7 mouse cellular contexts compared by ENCODE assay signal in genomic region chr2:165233491-165234290, GRCm38 (mm10). TPM values are rescaled to one million over a fixed set of nuclear protein-coding genes. Genes with fewer than 3 reads are reported as not detected.
DNase-seq lines count a peak whose midpoint lies in the region; ATAC-seq lines count a peak whose summit lies in the region.

No protein-coding gene starts in this region.

- WGBS in hindbrain, embryonic 13.5 days = under 1% methylated on average over 82 of the region's 82 CpGs
- 2% methylated on average over 55 of the region's 82 CpGs for WGBS in limb, embryonic 12.5 days
- WGBS in midbrain, embryonic 11.5 days = under 1% methylated on average over 75 of the region's 82 CpGs

- H3K4me3 ChIP-seq in hindbrain, embryonic 13.5 days = peak overlapping the region; percentile 71
- peak overlapping the region; percentile 57 for H3K4me3 ChIP-seq in limb, embryonic 12.5 days (replicated peaks)
- peak overlapping the region; percentile 60 for H3K4me3 ChIP-seq in midbrain, embryonic 11.5 days (ENCODE audit: low read depth, low read length)

- H3K27me3 ChIP-seq in hindbrain, embryonic 13.5 days = peaks cover 84% of the 10 kb centered on the region
- peaks cover 99% of the 10 kb centered on the region for H3K27me3 ChIP-seq in limb, embryonic 12.5 days
- H3K27me3 ChIP-seq in midbrain, embryonic 11.5 days (ENCODE audit: control insufficient read depth, insufficient read depth, low read length) = peaks cover 51% of the 10 kb centered on the region

- H3K9ac ChIP-seq in hindbrain, embryonic 13.5 days = peak overlapping the region; percentile 88
- H3K9ac ChIP-seq in limb, embryonic 12.5 days (replicated peaks) = peak overlapping the region; percentile 59
- peak overlapping the region; percentile 83 for H3K9ac ChIP-seq in midbrain, embryonic 11.5 days (ENCODE audit: low read length)

- ATAC-seq in hindbrain, embryonic 13.5 days (ENCODE audit: low FRiP score) = 0 out of 2 replicates have a peak, but pooled peaks have one; percentile 16
- ATAC-seq in limb, embryonic 12.5 days (ENCODE audit: insufficient number of reproducible peaks, insufficient read depth, low FRiP score, low TSS enrichment, low read depth) = no peak
- peak; percentile 35; the same call in 1 of the 2 replicates for ATAC-seq in midbrain, embryonic 11.5 days (ENCODE audit: low FRiP score)

- peaks cover 55% of the 10 kb centered on the region for H3K4me1 ChIP-seq in hindbrain, embryonic 13.5 days (replicated peaks)
- peaks cover 25% of the 10 kb centered on the region for H3K4me1 ChIP-seq in limb, embryonic 12.5 days (replicated peaks)
- peaks cover 22% of the 10 kb centered on the region for H3K4me1 ChIP-seq in midbrain, embryonic 11.5 days (ENCODE audit: control insufficient read depth, insufficient read depth, low read length)

- no peaks in the 10 kb centered on the region for H3K36me3 ChIP-seq in hindbrain, embryonic 13.5 days
- H3K36me3 ChIP-seq in limb, embryonic 12.5 days = no peaks in the 10 kb centered on the region
- no peaks in the 10 kb centered on the region for H3K36me3 ChIP-seq in midbrain, embryonic 11.5 days (ENCODE audit: control insufficient read depth, insufficient read depth, low read length)

- peak overlapping the region; percentile 90 for H3K27ac ChIP-seq in hindbrain, embryonic 13.5 days
- no peak overlapping the region for H3K27ac ChIP-seq in limb, embryonic 12.5 days
- H3K27ac ChIP-seq in midbrain, embryonic 11.5 days (ENCODE audit: low read depth, low read length) = no peak overlapping the region

- no peaks in the 10 kb centered on the region for H3K9me3 ChIP-seq in hindbrain, embryonic 13.5 days
- H3K9me3 ChIP-seq in limb, embryonic 12.5 days = no peaks in the 10 kb centered on the region
- no peaks in the 10 kb centered on the region for H3K9me3 ChIP-seq in midbrain, embryonic 11.5 days (ENCODE audit: control insufficient read depth, low read length)

- DNase-seq in adrenal gland, adult (ENCODE audit: inconsistent age in 2 of 2, low spot score in 1 of 2) = peak; percentile 59 to 81
- DNase-seq in cerebellum, adult 8-10 months = peak; percentile 68
- peak; percentile 28 to 40 for DNase-seq in frontal cortex, postnatal 25 days (ENCODE audit: low spot score in 2 of 2)
- peak; percentile 97 for DNase-seq in midbrain, embryonic 11.5 days (ENCODE audit: low spot score, missing footprints)
- DNase-seq in spleen, postnatal 14 days (ENCODE audit: low spot score in 2 of 2) = peak; percentile 25 to 47

- H3K4me2 ChIP-seq in hindbrain, embryonic 13.5 days = peak overlapping the region; percentile 97
- peak overlapping the region; percentile 99 for H3K4me2 ChIP-seq in limb, embryonic 12.5 days
- peak overlapping the region; percentile 82 for H3K4me2 ChIP-seq in midbrain, embryonic 11.5 days

RNA-seq across cellular contexts. Expression of gene Cdh22, which starts 1.0 kb away (rescaled TPM):
- polyA plus RNA-seq in hindbrain, embryonic 13.5 days (2015; fragmentation: Nextera tagmentation; extraction: Ambion mirVana) = 9.4 and 11.4 TPM in 2 replicates
- polyA plus RNA-seq in limb, embryonic 12.5 days (2016; fragmentation: Nextera tagmentation; extraction: Ambion mirVana) = 0.90 and 1.9 TPM in 2 replicates
- polyA plus RNA-seq in midbrain, embryonic 11.5 days (2014; fragmentation: Nextera tagmentation; extraction: Ambion mirVana) = 4.8 and 6.4 TPM in 2 replicates

RNA-seq across cellular contexts. Expression of gene Slc35c2, which starts 54.0 kb away (rescaled TPM):
- polyA plus RNA-seq in hindbrain, embryonic 13.5 days (2015; fragmentation: Nextera tagmentation; extraction: Ambion mirVana) = 61.5 and 68.1 TPM in 2 replicates
- 47.2 and 48.3 TPM in 2 replicates for polyA plus RNA-seq in limb, embryonic 12.5 days (2016; fragmentation: Nextera tagmentation; extraction: Ambion mirVana)
- polyA plus RNA-seq in midbrain, embryonic 11.5 days (2014; fragmentation: Nextera tagmentation; extraction: Ambion mirVana) = 49.5 and 49.7 TPM in 2 replicates

Comparison
In these comparisons a context has a peak if more than half of its experiments do, and no peak if none do; other contexts are left out.
1. DNase-seq: peak in every context shown above with its lines; median percentile 97 in midbrain, embryonic 11.5 days; 70 in adrenal gland, adult; 68 in cerebellum, adult 8-10 months; 36 in spleen, postnatal 14 days; 34 in frontal cortex, postnatal 25 days.